Mouse (Mus musculus): ENCODE results near the gene Chrm2. TPM values are rescaled to one million over a fixed set of nuclear protein-coding genes. Genes with fewer than 3 reads are reported as not detected.

Chrm2 gene
- total RNA-seq, 2 experiments from 2014 or later, result 4.0 to 5.0 TPM

DNA sequence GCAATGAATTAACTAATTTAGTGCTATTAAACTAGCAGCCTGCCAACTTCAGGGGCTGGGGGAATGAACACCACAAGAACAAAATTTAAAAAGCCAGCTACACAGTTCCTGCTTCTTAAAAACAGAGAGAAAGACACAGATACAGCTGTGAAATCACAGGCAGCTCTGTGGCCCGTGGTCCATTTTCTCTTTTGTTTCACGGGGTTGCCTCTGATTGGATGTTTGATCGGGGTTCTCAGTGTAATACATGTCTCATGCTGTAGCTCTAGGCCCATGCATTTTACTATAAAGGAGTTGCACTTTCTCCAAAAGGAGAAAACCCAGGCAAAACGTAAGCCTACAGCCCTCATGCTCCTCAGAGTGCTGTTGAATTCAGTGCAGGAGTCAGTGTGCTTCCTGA is 128.6 kb downstream of the Chrm2 start:
- no peak for DNase-seq (ENCODE audit: low spot score in 2 of 2)

DNA sequence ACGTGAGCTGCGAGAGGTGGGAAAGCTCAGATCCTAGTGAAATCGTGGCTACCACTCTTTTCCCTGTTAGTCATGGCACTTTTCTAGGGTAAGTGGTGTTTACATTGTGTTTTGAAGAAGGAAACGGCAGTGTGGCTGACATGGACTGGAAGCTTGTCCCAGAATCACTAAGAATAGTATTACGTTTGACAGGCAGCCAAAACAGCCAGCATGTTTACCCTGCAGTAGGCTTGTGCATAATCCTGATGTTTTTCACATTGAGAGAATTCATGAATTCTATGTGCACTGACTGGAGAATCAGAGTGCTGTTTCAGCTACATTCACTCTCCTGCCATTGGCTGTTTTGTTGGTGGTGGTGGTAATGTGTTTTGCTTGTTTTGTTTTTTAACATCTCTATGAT is 129.4 kb downstream of the Chrm2 start:
- no peak for DNase-seq (ENCODE audit: low spot score in 2 of 2)

DNA sequence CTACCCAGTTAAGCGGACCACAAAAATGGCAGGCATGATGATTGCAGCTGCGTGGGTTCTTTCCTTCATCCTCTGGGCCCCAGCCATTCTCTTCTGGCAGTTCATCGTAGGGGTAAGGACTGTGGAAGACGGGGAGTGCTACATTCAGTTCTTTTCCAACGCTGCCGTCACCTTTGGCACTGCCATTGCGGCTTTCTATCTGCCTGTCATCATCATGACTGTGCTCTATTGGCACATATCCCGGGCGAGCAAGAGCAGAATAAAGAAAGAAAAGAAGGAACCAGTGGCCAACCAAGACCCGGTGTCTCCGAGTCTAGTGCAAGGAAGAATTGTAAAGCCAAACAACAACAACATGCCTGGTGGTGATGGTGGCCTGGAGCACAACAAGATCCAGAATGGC is 135.7 kb downstream of the Chrm2 start:
- no peak for DNase-seq (ENCODE audit: low spot score in 2 of 2)

DNA sequence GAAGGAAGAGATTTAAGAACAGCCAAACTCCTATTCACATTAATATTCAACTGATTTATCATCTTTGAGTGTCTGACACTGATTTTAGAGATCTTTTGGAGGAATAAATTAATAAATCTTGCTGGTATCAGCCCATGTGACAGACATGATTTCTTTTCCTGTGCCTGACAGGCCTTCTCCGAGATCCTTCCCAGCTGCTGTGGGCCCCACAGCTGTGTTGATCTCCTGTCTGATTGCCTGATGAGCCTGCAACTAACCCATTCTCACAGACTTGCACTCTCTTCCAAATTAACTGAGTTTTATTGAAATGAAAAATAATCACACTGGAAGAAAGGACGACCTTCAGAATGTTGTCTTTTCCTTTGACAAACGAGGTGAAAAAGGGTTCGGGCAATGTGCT is 140.6 kb downstream of the Chrm2 start:
- DNase-seq (ENCODE audit: low spot score in 2 of 2), result no peak

DNA sequence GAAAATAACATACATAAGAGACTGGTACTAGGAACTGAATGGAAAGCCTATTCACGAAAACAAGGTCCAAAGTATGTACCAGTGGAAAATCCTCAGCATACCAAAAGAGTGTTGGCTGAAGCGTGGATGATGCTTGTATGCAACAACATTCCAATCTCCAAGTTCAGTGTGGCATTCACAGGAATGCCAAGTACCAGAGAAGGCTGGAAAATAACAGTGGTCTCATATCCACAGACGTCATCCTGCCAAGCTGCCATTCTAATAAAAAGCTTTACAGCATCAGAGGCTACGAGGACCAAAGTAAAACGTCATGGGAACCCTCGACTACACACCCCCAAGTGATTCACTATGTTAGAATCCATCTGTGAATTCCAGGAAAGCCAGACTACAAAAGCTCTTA is 153.4 kb downstream of the Chrm2 start:
- DNase-seq (ENCODE audit: low spot score in 2 of 2), result no peak

DNA sequence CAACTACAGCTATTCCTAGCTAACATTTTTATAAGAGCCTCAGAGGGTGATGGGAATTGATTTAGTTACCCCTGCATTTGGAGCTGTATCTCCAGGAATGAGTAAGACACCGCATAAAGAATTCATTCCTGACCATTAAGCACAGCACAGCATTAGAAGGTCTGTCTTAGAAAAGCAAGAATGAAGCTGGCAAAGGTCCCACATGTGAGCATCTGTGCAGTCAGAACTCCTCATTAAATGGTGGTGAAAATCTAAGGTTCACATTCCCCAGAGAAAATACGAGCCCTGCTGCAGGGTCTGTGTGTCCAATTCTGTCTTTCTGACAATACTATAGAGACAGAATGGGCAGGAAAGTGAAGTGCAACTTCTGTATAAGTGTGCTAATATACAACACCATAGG is 179.0 kb downstream of the Chrm2 start:
- no peak for DNase-seq (ENCODE audit: low spot score in 2 of 2)

Small RNA genes within 50 kb of the gene (microRNA-seq; reads per million reads assigned to microRNA genes)
- gene Mir490, result 343 to 389 reads per million in 2 experiments

Measured in layer of hippocampus, postnatal 14 days (tissue).